Mouse (Mus musculus) lung, postnatal 10 days (tissue): ENCODE data around the gene Slfn14.
"Not testable (repeated sequence)": the region's sequence is repeated elsewhere in the genome, so short reads cannot be mapped to it uniquely, and the experiment has no call there.

Experiments used
- DNase-seq: peaks from one replicate; pipeline ENCODE4 v3.0.0; 2021

Gene Slfn14

DNA sequence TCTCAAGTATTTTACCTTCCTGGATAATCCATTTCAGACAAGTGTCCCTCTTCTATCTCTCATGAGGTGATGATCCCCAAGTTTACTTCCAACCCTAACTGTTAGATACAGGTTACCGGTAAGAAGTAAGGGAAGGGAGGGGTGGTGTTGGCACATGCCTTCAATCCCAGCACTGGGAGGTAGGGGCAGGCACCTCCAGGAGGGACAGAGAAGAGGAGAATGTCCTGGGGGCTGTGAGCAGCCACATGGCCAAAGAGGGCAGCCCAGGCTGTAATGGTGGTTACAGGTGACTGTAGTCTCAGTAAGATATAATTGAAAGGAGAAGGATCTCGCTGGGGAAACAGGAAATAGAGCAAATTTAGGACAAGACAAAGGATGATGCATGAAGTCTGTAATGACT, 4.4 kb downstream of the Slfn14 start:
- no peak for DNase-seq

DNA sequence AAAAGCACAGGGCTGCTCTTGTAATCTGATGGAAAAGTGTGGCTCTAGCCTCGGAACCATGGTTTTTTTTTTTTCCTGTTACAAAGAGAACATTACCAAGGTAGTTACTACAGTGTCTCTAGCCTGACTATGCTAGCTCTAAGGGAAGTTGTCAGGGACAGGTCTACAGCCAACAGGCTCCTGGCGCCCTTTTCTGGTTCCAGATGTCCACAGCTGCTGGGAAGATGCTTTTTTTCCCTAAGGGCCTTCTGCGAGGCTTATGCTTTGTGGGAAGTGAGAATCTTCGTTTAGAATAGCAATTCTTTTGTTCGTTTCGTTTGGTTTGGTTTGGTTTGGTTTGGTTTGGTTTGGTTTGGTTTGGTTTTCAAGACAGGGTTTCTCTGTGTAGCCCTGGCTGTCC, 6.8 kb downstream of the Slfn14 start:
- peak; percentile 35 for DNase-seq

DNA sequence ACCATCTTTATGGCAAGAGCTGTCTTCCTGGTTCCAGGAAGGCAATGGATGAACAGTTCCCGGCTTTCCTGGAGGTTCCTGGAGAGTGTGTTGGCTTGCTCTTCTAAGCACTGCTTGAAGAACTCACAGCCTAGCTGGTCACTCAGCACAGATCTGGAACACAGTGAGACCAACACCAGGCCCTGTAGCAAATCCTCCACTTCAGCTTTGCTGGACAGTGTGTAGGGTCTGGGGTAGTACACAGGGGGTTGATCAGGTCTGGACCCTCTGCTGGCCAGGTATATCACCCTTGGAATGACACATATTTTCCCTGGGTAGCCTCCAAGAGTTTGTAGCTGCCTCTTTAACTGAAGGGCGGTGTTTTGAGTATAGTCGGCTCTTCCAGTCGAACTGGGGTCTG, 7.5 kb downstream of the Slfn14 start:
- no peak for DNase-seq

DNA sequence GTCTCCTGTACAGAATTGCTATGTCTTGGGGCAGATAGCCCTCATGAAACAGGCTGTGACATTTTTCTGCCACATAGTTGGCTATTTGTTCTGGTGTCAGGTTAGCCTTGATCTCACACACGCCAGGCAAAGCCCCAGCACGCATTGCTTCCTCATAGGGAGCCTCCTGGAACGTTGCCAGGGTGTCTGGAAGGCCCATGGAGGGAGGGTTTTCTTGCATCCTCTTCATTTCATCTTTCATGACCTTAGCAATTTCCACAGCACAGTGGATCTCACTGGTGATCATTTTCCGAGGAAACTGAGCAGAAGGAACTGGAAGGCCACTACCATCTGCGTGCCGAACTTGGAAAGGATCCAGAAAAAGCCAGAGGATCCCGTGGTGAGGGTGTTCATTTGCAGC, 10.3 kb downstream of the Slfn14 start:
- peak; percentile 24 for DNase-seq

DNA sequence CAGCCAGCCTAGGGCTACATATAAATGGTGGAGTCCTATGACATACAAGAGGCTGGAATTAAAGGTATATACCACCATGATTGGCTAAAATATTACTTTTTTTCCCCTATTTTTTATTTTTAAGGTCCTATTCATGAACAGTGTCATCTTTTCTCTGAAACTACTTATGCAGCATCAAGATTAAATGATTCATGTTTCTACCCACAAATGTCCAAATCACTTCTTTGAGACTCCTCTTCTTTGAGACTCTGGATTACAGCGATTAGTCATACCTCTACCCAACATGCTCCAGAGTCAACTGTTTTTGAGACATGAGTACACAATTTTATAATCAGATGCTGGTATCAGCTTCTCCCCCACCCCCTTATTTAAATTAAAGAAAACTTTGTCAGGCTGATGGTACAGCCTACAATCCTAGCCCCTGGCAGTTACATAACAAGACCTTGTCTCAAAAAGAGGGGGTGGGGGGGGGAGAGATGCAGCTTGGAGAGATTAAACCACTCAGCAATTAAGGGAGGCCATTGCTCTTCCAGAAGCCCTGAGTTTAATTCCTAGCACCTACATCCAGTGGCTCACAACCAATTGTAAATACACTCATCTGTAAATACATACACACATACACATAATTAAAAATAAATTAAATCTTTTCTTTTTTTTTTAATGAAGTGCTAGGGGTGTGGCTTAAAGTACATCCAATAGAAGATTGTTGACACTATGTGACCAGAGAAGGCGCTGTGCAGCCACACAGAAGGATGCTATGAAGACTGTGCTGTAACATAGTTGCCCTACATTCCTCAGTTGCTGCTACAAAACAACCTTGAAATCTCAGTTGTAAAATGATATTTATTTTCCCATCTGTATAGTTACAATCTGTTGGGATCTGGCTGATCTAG, 14.3 kb downstream of the Slfn14 start:
- DNase-seq, result peak; percentile 46

DNA sequence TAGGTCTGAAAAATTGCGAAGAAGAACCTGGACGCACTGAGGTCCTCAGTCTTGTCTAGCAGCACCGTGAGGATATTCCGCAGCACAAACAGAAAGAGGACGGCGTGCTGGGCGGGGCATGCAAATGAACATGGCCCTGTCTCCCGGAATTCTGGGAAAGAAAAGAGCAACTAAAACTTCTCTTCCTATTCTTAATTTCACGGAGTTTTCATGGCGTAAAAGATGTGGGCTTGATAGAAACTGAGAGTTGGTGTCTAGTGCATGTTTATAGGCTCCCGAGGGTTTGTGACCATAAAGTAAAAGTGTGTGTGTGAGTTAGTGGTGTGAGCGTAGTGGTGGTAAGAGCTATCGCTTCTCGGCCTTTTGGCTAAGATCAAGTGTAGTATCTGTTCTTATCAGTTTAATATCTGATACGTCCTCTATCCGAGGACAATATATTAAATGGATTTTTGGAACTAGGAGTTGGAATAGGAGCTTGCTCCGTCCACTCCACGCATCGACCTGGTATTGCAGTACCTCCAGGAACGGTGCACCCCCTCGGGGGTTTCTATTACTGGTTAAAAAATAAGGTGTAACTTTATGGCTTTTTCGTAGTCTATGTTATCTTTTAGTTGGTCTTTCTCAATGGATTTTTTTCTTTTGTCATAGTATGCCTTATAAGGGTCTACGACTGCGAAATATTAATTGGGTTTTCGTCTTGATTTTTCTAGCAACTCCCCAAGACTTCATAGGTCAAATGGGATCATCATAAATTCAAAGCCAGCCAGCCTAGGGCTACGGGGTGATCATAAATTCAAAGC, 15.2 kb downstream of the Slfn14 start:
- peak; percentile 84 for DNase-seq

DNA sequence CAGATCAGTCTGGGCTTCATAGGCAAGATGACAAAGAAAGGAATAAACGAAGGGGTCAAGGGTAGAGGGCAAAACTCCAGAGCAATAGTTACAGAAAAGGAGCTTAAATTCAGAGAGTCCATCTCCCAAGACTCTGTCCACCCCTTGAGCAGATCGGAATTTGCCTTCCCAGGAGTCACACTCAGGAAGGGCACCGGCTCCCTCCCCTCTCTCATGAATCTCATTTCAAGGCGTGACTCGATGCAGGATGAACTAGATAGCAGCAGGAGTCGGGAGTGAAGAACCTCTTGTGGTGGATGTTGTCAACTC, 15.7 kb downstream of the Slfn14 start:
- no peak for DNase-seq

DNA sequence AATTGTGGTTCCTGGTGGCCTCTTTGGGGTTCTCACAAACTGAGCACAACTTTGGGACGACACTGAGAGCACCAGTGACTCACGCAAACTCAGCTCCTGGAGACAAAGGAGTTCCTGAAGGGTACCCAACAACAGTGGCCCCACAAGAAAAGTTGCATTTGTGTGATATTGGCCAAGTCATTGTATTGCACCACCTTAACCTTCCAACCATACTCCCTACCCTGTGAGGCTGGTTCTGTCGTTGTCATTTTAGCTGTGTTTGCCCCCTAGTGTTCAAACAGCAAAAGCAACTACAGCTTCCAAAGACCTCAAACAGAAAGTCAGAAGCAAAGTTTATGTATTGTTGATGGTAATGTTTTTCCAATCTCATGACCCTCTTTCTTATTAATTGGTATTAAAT, 23.4 kb downstream of the Slfn14 start:
- DNase-seq, result no peak

DNA sequence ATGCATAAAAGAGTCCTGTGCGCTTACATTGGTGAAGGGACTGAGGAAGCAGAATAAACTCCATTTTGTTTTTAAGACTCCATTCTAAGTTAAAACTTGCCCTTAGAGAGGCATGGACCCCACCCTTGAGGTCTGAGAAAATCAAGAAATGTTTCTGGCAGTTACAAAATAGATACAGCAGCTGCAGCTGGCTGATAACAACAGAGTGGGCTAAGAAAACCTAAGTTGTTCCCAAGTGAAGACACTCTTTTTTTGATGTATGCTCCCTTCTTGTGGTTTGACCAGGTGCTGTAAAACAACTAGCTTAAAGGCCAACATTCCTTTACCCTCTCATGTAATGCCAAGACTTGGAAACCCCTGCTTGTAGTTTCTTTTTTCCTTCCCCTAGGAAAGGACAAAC, 23.9 kb downstream of the Slfn14 start:
- DNase-seq, result no peak

DNA sequence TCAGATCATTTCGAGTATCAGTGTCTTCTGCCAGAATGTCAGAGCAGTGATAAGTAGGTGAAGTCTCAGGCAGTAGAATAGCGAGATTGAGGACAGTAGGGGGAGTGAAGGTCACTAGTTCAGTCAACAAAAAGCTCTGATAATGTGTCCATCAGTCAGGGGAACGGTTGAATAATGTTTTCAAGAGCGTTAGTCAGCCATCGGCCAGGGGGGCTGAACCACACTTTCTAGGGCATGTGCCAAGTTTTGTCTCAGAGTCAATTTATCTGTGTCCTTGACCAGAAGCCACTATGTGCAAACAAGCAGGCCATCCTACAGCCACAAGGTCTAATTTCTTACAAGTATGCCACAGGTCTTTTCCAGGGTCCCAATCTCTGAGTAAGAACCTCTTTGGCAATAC, 29.3 kb downstream of the Slfn14 start:
- not testable (repeated sequence) for DNase-seq

DNA sequence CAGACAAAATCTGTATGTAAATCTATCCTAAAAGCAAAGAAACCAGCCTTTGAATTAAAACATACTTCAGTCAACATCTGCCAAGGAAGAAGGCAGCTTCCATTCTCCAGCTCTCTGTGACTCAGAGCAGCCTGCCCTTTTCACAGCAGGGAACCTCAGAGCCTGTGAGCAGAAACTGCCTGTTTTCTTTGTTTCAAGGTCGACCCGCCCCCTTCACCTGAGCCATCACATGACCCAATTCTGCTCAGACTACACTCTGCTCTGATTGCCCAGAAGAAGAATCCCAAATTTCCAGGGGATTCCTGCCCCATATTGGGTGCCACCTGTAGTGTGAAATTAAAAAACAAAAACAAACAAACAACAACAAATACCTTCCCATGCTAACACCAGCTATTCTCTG, 46.7 kb downstream of the Slfn14 start:
- DNase-seq, result no peak

DNA sequence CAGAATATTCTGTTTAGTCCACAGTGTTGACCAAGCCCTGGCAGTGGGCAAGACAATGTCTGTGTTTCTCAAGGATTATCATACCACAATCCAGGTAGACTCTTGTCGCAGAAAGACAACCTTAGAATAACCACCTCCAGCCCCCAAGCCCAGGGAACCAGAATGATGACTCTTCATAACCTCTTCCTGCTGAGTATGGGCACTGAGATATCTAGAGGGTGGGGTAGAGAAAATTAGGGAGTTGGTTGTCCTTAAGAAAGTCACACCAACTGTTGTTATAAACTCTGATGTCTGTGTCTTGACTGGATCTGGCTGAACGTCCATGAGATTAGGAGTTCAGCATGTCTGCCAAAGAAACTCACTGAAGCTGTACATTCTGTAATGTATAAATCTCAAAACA, 48.1 kb downstream of the Slfn14 start:
- no peak for DNase-seq

DNA sequence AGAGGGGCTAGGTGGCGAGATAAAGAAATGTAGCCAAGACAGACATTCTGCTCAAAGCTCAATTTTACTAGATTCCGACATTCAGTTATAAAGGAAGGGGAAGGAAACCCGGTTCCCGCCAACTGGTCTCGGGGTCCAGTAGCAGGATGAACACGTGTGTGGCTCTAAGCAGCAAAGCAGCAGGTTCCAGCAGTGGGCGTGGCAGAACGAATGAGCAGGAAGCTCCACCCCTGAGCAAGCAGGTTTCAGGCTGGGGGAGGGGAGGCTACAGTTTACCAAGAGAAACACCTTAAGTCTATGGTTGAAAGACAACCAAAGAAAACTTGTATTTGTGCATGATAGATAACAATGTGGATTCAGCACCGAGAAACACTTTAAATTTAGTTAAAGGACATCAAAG, 49.1 kb downstream of the Slfn14 start:
- not testable (repeated sequence) for DNase-seq

DNA sequence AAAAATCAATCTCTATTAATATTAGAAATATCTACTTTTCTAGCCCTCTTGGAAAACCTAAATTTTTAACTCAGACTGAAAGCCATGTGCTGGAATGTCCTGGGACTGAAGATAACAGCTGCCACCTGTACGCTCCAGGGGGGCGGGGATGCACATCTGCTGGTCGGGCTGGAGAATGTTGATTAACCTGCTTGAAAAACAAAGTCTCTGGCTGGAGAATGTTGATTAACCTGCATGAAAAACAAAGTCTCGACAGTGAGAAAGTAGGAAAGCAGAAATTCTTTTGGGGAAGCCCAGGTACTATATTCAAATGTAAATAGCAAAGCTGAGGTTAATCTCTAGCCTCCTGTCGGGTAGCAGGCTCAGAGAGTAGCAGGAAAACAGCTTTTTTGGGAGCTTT, 52.9 kb downstream of the Slfn14 start:
- not testable (repeated sequence) for DNase-seq

DNA sequence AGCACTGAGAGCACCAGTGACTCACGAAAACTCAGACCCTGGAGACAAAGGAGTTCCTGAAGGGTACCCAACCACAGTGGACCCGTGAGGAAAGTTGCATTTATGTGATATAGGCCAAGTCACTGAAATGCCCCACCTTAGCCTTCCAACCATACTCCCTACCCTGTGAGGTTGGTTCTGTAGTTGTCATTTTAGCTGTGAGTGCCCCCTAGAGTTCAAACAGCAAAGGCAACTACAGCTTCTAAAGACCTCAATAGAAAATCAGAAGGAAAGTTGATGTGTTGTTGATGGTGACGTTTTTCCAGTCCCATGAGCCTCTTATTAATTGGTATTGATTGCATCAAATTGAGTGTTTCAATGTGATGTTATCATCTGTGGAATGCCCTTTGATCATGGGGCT, 55.6 kb downstream of the Slfn14 start:
- DNase-seq, result peak; percentile 9

DNA sequence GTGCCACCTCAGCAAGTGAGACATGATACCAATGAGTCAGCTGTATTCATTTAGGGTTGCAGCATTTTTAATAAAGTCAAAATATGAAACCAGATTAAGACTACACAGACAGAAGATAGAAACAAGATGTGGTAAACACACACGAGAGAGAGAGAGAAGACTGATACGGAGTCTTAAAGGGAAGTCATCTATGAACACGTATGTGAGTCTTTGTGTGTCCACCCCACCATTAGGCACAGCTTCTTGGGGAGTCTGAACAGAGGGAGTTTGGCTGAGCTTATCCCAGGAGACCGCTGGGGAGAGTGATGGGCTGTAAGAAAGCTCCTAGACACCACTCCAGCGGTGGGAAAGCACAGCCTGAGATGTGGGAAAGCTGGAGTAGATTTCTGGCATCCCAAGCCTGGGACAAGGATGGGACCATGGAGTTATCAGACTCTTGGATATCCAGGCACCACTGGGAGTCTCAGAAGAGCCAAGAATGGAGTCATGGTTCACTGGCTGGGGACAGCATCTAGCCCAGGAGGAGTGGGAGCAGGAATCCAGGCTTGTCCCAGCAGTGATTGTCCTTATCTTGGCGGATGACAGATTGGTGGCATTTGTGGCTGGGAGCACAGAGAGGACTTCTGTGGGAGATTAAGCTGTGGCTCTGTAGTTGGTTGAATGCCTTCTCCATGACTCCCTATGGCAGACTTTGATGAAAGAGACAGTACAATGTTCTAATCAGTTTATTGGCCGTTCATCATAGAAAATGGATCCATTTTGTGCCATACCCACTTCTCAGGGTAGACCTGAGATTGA, 58.4 kb downstream of the Slfn14 start:
- DNase-seq, result no peak

DNA sequence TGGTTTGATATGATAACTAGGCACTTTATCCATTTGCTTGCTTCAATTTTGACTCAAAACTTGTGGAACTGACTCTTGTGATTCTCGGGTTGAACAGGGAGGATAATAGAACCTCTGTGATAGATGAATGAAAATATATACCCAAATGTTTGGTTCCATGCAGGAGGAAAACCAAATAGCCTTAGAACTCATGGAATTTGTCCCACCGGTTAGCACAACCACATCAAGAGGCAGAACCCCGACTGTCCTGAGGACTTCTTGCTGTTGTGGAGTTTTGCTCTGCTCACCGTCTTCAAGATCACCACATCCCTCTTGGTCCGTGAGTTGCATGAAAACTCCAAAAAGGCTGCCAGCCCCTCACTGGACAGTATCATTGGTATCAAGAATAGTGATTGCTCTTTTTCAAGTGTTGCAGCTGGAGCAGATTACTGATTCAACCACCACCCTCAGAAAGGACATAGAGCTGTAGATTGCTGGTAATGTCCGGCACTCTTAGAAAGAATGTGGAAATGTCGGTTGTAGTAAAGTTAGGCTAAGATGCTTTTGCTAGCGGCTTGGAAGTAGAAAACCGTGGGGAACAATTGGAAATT, 61.1 kb downstream of the Slfn14 start:
- no peak for DNase-seq
